Mouse (Mus musculus) heart, embryonic 10.5 days (tissue): ENCODE data around the gene Gch1. TPM values are rescaled to one million over a fixed set of nuclear protein-coding genes. Genes with fewer than 3 reads are reported as not detected.

Experiments
- DNase-seq: peaks from one replicate; pipeline ENCODE4 v3.0.0-alpha.2; 2017; ENCODE audit warnings: low spot score
- H3K27ac ChIP-seq: fragments of 300-500 bp; sonication (generic); 2 replicates; pipeline ENCODE4 v1.5.1; 2016; ENCODE audit warnings: mild to moderate bottlenecking
- H3K27me3 ChIP-seq: fragments of 300-500 bp; sonication (generic); 2 replicates; pipeline ENCODE4 v1.6.1; 2016; ENCODE audit warnings: mild to moderate bottlenecking; ENCODE audit not compliant: poor library complexity, insufficient read depth, severe bottlenecking
- H3K36me3 ChIP-seq: fragments of 300-500 bp; sonication (generic); 2 replicates; pipeline ENCODE4 v1.6.1; 2016; ENCODE audit warnings: mild to moderate bottlenecking, moderate library complexity
- H3K4me1 ChIP-seq: fragments of 300-500 bp; sonication (generic); 2 replicates; pipeline ENCODE4 v1.6.1; 2016; ENCODE audit warnings: mild to moderate bottlenecking
- H3K4me3 ChIP-seq: fragments of 300-500 bp; sonication (generic); 2 replicates; pipeline ENCODE4 v1.5.1; 2016; ENCODE audit warnings: mild to moderate bottlenecking, moderate library complexity
- H3K9me3 ChIP-seq: fragments of 300-500 bp; sonication (generic); 2 replicates; pipeline ENCODE4 v1.6.1; 2016; ENCODE audit warnings: mild to moderate bottlenecking, moderate library complexity
- WGBS: fragments of 180-500 bp; shearing (Covaris S2); methylation state at CpG from one replicate; pipeline ENCODE4 v1.1.7; 2016; 5-methylcytosine and 5-hydroxymethylcytosine counted together
- polyA plus RNA-seq: library from polyadenylated mRNA; unstranded; fragments of >200 nt; fragmentation: Nextera tagmentation; extraction: Ambion mirVana; gene quantifications from 2 replicates; pipeline ENCODE4 v1.2.1, GENCODE M21; 2016

The Gch1 gene
- polyA plus RNA-seq, 1 experiment from 2014 or later = 6.5 TPM

DNA sequence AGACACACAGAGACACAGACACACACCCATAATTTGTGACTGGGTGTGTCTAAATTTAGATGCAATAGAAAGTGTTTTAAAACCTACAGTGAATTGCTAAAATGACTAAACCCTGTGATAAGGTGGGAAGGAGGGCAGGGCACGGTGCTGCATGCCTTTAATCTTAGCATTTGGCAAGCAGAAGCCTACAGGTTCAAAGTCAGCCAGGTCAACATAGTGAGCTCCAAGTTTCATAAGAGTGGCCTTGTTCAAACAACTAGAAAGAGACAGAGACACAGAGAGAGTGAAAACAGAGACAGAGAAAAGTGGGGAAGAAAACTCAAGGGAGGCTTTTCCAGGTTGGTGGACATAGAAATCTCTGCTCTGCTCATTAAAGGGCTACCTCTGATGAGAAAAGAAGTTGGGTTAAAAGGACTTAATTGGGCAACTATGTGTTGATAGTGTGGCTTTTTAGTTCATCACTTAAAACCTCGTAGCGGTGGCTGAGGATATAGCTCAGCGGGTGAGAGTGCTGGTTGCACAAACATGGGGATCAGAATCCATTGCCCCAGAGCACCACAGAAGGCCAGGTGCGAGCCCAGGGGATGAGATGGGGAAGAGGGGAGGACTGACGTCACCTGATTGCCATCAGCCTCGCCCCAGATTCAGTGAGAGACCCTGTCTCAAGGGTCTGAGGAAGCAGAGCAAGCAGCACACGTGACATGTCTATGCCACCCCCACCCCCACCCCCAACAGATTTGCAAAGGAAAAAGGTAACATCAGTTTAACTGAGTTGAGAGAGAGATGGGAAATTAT lies 31.2 kb upstream of the Gch1 start:
- H3K4me1 ChIP-seq = no peaks in the 10 kb centered on the region
- H3K27ac ChIP-seq = no peak overlapping the region
- peak; percentile 50 for DNase-seq
- no peaks in the 10 kb centered on the region for H3K36me3 ChIP-seq
- H3K4me3 ChIP-seq = no peak overlapping the region
- 84% methylated on average over 8 of the region's 8 CpGs for WGBS
- no peaks in the 10 kb centered on the region for H3K27me3 ChIP-seq
- H3K9me3 ChIP-seq = no peaks in the 10 kb centered on the region

DNA sequence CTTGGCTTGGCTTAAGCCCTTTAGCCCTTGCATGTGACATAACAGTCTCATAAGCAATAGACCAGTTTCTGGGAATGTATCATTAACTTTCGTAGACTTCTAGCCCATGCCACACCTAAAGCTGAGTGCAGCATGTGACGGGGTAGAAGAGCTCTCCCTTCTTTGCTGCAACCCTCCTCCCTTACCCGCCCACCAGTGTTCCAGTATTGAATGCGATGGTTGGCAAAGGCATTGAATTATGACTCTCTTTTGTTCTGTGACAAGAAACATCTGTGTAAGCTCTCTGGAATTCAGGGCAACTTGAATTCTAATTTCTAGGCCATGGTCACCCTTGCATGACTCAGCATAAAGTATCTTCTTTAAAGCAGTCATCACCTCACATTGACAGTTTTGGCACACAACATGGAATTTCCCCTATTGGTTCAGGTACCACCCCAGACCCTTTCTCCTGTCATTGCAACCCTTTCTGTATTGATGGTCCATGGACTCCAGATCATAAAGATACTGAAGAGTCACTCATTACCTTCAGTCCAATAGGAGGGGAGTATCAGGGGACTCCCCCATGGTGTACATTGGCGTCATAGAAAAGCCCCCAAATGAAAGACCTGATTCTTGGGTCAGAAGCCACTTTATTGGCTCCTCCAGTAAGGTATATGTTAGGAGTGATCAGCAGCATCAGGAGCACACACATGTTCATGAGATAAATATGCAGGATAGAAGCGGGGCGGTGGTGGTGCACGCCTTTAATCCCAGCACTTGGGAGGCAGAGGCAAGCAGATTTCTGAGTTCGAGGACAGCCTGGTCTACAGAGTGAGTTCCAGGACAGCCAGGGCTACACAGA lies 29.8 kb upstream of the Gch1 start:
- WGBS = 92% methylated on average over 9 of the region's 9 CpGs
- DNase-seq = peak; percentile 66

DNA sequence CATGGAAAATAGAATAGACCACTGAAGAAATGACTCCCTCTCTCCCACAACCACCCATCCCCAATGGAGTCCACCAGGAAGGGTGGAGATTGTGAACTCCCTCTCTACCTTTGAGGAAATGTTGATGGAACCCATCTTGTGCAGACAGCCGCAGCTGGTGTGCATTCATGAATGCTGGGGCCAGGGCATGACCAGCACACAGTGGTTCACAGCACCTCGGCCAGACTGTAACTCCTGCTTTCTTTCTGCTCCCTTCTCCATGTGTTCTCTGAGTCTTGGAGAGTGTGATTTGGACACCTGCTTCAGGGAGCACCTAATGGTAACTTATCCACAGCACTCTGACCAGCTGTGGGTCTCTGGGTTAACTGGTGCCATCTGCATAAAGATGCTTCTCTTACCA lies 27.3 kb upstream of the Gch1 start:
- Histone ChIP-seq H3K4me1 (no peaks in the 10 kb centered on the region), H3K9me3 (no peaks in the 10 kb centered on the region)
- 75% methylated on average over 2 of the region's 2 CpGs for WGBS

More for the DNA sequence above, 29.8 kb upstream of the Gch1 start:
- no peak overlapping the region for H3K27ac ChIP-seq
- H3K36me3 ChIP-seq = no peaks in the 10 kb centered on the region
- H3K4me3 ChIP-seq = no peak overlapping the region
- no peaks in the 10 kb centered on the region for H3K4me1 ChIP-seq
- H3K27me3 ChIP-seq = no peaks in the 10 kb centered on the region
- H3K9me3 ChIP-seq = no peaks in the 10 kb centered on the region

GRCm38 (mm10) chr14:47214367-47214766 lies 25.2 kb upstream of the Gch1 start:
- DNase-seq = peak; percentile 50
- Histone ChIP-seq H3K27ac (no peak overlapping the region), H3K27me3 (no peaks in the 10 kb centered on the region), H3K4me1 (no peaks in the 10 kb centered on the region), H3K36me3 (no peaks in the 10 kb centered on the region), H3K4me3 (no peak overlapping the region), H3K9me3 (no peaks in the 10 kb centered on the region)
- WGBS = 85% methylated on average over 5 of the region's 5 CpGs

More for the DNA sequence above, 27.3 kb upstream of the Gch1 start:
- Histone ChIP-seq H3K36me3 (no peaks in the 10 kb centered on the region), H3K27ac (no peak overlapping the region), H3K27me3 (no peaks in the 10 kb centered on the region), H3K4me3 (no peak overlapping the region)
- peak; percentile 58 for DNase-seq

- no peaks in the 10 kb centered on the region for H3K4me1 ChIP-seq
- H3K36me3 ChIP-seq = no peaks in the 10 kb centered on the region
- DNase-seq = peak; percentile 61
- H3K4me3 ChIP-seq = no peak overlapping the region
- 83% methylated on average over 4 of the region's 4 CpGs for WGBS
- no peaks in the 10 kb centered on the region for H3K9me3 ChIP-seq
- no peak overlapping the region for H3K27ac ChIP-seq
- H3K27me3 ChIP-seq = no peaks in the 10 kb centered on the region
Observed at GRCm38 (mm10) chr14:47213305-47213704, 24.1 kb upstream of the Gch1 start.

- H3K9me3 ChIP-seq = no peaks in the 10 kb centered on the region
- 77% methylated on average over 4 of the region's 4 CpGs for WGBS
- DNase-seq = peak; percentile 64
- no peaks in the 10 kb centered on the region for H3K36me3 ChIP-seq
- H3K4me1 ChIP-seq = no peaks in the 10 kb centered on the region
- no peaks in the 10 kb centered on the region for H3K27me3 ChIP-seq
- no peak overlapping the region for H3K27ac ChIP-seq
- H3K4me3 ChIP-seq = no peak overlapping the region
Observed at GRCm38 (mm10) chr14:47209669-47210164, 20.5 kb upstream of the Gch1 start.

DNA sequence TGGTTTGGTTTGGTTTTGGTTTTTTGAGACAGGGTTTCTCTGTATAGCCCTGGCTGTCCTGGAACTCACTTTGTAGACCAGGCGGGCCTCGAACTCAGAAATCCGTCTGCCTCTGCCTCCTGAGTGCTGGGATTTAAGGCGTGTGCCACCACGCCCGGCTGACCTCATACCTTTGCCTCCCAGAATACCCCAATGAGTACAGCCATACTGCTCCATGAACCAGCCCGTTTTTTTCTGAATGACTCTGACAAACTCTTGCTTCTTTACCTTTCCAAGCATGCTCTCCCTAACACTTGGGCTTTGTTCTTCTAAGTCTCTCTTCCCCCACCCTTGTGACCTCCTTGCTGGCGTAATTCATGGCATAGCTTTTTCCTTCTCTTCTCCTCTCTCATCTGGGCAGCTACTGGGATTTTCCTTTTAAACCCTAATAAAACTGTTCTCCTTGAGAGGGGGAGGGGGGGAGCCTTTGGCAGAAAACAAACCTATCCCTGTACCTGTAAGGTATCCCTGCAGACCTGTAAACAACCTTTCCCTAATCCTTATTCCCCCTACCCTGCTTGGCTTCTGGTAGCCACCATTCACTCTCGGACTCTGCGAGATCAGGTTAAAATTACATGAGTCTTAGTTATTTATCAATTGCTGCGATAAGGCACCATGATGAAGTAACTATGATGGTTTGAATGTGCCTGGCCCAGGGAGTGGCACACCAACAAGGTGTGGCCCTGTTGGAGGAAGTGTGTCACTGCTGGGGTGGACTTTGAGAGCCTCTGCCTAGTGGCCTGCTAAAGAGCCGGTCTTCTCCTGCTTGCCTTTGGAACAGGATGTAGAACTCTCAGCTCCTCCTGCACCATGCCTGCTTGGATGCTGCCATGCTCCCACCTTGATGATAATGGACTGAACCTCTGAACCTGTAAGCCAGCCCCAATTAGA lies 19.6 kb upstream of the Gch1 start:
- no peaks in the 10 kb centered on the region for H3K4me1 ChIP-seq
- 85% methylated on average over 12 of the region's 12 CpGs for WGBS
- DNase-seq = no peak

GRCm38 (mm10) chr14:47206601-47207000 lies 17.4 kb upstream of the Gch1 start:
- Histone ChIP-seq H3K4me1 (no peaks in the 10 kb centered on the region), H3K9me3 (no peaks in the 10 kb centered on the region), H3K27me3 (no peaks in the 10 kb centered on the region), H3K27ac (no peak overlapping the region), H3K4me3 (no peak overlapping the region), H3K36me3 (no peaks in the 10 kb centered on the region)
- 88% methylated on average over 3 of the region's 3 CpGs for WGBS
- peak; percentile 67 for DNase-seq

More for the DNA sequence above, 19.6 kb upstream of the Gch1 start:
- H3K36me3 ChIP-seq = no peaks in the 10 kb centered on the region
- H3K4me3 ChIP-seq = no peak overlapping the region
- no peaks in the 10 kb centered on the region for H3K27me3 ChIP-seq
- H3K27ac ChIP-seq = no peak overlapping the region
- H3K9me3 ChIP-seq = no peaks in the 10 kb centered on the region

DNA sequence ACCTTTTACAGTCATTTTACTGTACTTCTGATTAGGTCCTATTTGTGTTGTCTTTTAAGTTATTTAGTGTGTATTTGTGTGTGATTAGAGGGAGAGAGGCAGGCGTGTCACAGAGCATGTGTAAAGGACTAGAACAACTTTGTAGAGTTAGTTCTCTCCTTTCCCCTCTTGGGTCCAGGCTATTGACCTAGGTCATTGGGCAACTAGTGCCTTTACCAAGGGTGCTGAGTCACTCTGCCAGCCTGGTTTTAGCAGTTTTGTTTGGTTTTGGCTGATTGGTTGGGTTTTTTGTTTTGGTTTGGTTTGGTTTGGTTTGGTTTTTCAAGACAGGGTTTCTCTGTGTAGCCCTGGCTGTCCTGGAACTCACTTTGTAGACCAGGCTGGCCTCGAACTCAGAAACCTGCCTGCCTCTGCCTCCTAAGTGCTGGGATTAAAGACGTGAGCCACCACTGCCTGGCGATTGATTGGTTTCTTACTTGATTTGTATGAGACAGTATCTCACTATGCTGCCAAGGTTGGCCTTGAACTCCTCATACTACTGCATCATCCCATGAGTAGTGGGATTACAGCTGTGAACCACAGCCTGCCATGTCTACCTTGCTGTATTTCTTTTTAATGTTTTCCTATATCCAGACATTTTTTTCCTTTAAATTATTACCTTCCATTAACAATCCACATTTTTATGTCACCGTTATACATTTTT lies 16.2 kb upstream of the Gch1 start:
- Histone ChIP-seq H3K27me3 (no peaks in the 10 kb centered on the region), H3K4me3 (no peak overlapping the region), H3K36me3 (no peaks in the 10 kb centered on the region), H3K27ac (no peak overlapping the region), H3K9me3 (no peaks in the 10 kb centered on the region), H3K4me1 (no peaks in the 10 kb centered on the region)
- 83% methylated on average over 5 of the region's 5 CpGs for WGBS
- DNase-seq = no peak

- Histone ChIP-seq H3K36me3 (no peaks in the 10 kb centered on the region), H3K9me3 (no peaks in the 10 kb centered on the region), H3K4me3 (no peak overlapping the region), H3K27ac (no peak overlapping the region), H3K4me1 (no peaks in the 10 kb centered on the region), H3K27me3 (no peaks in the 10 kb centered on the region)
- DNase-seq = no peak
- WGBS = 86% methylated on average over 3 of the region's 3 CpGs
Observed at GRCm38 (mm10) chr14:47197340-47197739, 8.1 kb upstream of the Gch1 start.

GRCm38 (mm10) chr14:47196711-47197110 lies 7.5 kb upstream of the Gch1 start:
- WGBS = 72% methylated on average over 8 of the region's 8 CpGs
- no peaks in the 10 kb centered on the region for H3K27me3 ChIP-seq

GRCm38 (mm10) chr14:47194096-47194495 lies 4.9 kb upstream of the Gch1 start:
- no peak for DNase-seq
- H3K4me1 ChIP-seq = no peaks in the 10 kb centered on the region
- H3K4me3 ChIP-seq = no peak overlapping the region
- H3K27ac ChIP-seq = no peak overlapping the region
- H3K27me3 ChIP-seq = no peaks in the 10 kb centered on the region
- no peaks in the 10 kb centered on the region for H3K9me3 ChIP-seq
- 27% methylated on average over 4 of the region's 4 CpGs for WGBS
- H3K36me3 ChIP-seq = no peaks in the 10 kb centered on the region

More at GRCm38 (mm10) chr14:47196711-47197110, 7.5 kb upstream of the Gch1 start:
- H3K4me3 ChIP-seq = no peak overlapping the region
- H3K9me3 ChIP-seq = no peaks in the 10 kb centered on the region
- H3K27ac ChIP-seq = no peak overlapping the region
- no peak for DNase-seq
- H3K4me1 ChIP-seq = no peaks in the 10 kb centered on the region
- no peaks in the 10 kb centered on the region for H3K36me3 ChIP-seq
